Mouse (Mus musculus): ENCODE measurements around the gene Osbpl3.

Gene Osbpl3

DNA sequence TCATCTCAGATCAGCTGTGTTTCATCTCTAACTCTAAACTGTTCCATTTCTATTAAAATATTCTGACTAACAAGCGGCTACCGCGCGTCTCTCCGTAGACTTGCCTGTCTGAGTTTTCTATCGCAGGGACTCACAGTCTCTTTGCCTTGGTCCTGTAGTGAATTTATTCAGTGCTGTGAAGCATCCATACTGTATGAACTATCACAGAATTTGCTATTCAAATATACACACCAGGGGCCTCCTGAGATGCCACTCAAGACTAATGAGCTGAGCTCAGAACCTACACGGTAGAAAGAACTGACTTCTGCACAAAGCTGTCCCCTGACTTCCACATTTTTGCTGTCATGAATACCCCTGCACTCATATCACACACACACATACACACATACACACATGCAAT lies 154.9 kb downstream of the Osbpl3 start:
- DNase-seq (ENCODE audit: extremely low read depth, insufficient read length, low spot score), result no peak

DNA sequence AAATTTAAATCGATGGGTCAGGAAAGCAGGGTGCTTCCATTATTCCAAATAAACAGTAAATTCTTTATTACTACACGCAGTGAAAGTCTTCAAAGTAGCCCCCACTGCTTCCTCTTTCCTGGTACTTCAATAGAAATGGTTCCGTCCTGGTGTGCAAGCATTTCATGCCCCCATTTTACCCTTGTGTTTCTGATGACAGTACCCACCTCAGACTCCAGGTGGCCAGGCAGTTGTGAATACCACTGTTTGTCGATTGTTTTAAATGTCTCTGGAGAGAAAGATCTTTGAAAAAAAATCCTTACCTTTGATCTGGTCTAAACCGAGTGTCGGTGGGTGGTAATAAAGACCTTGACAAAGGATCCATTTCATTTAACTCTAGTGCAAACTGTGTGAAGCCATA lies 155.4 kb downstream of the Osbpl3 start:
- DNase-seq (ENCODE audit: extremely low read depth, insufficient read length, low spot score), result no peak

DNA sequence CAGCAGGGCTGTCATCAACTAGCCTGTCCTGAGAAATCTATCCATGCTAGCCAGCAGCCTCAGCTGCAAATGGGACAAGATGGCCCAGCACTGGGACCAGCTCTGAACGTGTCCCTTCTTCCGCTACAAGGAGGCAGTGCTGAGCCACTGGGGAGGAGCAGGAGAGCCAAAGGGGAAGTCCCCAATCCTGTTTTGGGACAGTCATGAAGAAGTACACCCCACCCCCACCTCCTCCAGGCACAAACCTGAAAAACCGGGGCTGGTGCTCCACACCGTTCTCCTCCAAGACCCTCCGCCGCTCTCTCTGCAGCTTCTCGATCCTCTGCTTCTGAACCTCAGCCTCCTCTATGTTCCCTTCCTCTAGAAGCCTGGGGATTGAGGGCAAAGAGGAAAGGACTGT lies 156.9 kb downstream of the Osbpl3 start:
- DNase-seq (ENCODE audit: extremely low read depth, insufficient read length, low spot score), result no peak

DNA sequence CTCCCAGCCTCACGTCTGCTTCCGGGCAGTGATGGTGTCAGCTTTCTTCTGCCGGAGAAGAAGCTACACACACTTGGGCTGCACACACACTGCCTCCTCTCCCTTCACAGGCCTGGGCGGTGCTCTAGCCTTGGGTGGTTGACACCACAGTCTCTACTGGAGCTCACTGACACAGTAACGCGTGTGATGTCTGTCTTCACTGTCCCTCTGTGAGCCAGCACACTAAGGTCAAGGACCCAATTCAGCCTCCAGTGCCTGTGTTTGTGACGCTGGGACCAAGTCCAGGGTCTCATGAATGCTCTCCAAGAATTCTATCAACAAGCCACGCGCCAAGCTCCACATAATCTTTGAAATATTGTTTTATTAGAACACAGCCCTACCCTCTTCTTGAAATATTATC lies 158.3 kb downstream of the Osbpl3 start:
- DNase-seq (ENCODE audit: extremely low read depth, insufficient read length, low spot score), result no peak

DNA sequence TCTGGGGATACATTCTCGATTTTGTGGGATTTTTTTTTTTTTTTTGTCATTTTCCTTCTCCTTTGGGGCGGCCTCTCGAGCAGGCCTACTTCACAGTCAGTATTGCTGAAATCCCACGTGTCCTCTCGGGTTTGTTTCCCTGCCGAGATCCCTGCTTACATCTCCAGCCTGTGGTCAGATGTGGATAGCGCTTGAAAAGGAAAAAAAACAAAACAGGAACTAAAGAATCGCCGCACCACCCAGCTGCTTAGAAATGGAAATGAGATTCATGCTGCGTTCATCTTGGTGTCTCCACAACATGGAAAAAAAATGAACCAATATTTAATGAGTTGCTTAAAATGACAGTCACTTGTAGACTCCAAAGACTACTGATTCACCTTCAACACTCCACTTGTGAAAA lies 160.9 kb downstream of the Osbpl3 start:
- DNase-seq (ENCODE audit: extremely low read depth, insufficient read length, low spot score), result no peak

DNA sequence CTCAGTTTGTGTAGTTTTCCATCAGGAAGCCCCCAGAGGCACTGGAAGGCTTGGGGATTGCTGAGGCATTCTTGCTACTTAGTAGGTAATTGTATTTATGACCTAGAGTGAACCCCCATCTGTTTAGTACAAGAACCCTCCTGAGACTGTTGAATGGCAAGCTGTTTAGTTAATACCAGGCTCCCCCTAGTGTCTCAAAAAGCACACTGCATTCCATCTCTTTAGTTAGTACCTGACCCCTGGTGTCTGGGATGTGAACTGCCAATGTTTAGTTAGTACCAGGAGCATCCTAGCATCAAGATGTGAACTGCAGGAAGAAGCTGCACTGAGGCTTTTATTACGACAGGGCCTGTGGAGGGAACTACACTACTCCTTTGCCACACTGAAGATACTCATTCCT lies 161.9 kb downstream of the Osbpl3 start:
- DNase-seq (ENCODE audit: extremely low read depth, insufficient read length, low spot score), result peak; percentile 52

DNA sequence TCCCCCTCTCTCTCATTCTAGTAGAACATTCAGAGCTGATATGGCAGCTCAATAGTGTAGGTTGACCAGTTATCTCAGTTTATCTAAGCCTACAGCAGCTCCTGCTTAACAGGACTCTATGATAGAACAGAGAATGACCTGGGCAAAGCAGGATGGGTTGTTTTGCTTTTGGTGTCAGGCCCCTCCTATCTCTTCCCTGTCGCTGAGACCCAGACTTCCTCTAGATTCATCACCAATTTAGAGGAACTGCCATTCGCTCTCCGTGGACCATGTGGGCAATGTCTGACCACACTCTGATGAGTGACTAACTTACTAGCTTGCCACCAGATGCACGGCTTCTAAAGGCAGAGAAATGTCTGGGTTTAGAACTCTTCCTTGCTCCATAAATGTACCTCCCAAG lies 164.4 kb downstream of the Osbpl3 start:
- no peak for DNase-seq (ENCODE audit: extremely low read depth, insufficient read length, low spot score)

DNA sequence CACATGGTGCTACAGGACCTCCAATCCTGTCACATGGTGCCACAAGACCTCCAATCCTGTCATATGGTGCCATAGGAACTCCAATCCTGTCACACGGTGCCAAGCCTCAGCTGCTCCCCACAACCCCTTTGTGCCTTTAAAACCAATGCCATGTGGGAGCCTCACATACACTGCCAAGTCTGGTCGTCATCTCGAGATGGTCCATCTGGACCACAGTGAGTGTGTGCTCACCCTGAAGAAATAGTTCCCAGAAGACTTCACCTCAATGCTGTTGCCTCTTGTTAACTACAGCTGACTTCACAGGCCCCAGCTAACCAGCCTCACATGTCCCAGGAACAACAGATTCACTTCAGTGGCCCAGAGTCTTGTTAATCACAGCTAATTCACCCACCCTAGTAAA lies 169.1 kb downstream of the Osbpl3 start:
- no peak for DNase-seq (ENCODE audit: extremely low read depth, insufficient read length, low spot score)

DNA sequence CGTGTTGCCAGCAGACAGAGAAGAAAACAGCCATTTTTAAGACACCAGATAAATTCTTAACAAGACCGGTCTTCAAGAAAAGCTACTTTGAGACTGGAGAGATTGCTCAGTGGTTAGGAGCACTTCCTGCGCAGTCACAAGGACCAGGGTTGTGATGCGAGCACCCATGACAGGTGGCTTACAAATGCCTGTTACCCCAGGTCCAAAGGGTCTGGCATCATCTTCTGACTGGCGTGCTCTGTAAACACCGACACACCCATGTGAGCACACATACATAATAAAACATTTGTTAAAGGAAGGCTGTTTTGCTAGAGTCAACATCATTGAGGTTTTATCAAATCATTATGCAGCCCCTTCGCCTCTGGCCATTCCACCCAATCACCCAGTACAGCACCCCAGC lies 176.4 kb downstream of the Osbpl3 start:
- no peak for DNase-seq (ENCODE audit: extremely low read depth, insufficient read length, low spot score)

DNA sequence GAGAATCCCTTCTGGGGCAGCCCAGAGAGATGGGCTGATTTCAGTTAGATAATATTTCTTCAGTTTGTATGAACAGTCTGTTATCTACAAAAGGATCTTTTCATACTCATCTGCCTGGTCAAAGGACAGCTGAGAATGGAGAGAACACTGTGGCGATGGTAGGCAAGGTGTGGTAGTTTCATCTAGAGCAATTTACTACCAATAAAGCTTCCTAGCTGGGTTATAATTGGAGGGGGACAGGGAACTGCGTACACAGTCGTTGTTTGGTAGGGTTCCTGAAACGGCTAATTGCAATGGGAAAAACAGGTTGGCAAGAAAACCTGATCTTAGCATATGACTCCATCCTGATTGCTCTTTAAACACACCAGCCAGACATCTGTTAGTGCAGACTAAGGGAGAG lies 182.1 kb downstream of the Osbpl3 start:
- DNase-seq (ENCODE audit: extremely low read depth, insufficient read length, low spot score), result no peak

DNA sequence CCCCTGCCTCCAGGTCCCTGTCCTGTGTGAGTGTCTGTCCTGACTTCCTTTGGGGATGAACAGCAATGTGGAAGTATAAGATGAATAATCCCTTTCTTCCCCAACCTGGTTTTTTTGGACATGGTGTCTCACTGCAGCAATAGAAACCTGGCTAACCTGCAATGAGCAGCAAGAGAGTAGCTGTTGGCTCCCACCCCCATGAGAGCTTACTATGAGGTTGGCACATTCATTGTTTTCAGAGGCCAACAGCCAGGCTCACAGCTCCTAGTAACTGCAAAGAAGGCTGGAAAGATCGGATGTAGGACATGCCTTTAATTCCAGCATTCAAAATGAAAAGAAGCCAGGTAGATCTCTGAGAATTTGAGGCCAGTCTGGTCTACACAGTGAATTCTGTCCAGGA lies 182.6 kb downstream of the Osbpl3 start:
- DNase-seq (ENCODE audit: extremely low read depth, insufficient read length, low spot score), result no peak

DNA sequence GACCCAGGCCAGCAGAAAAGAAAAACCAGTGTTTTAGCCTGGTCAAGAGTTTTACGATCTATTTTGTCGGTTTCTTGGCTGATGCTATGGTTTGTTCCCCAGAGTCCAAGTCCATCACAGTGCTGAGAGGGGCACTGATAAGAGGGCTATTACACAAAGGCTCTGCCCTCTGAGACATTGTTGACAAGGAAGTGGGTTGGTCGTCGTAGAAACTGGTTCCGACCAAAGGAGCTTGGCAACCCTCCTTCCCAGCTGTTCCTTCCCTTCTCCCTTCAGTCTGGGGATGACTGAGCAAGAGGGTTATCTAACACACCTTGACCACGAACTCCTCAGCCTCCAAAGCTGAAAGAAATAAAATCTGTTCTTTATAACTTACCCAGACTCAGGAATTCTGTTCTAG lies 192.3 kb downstream of the Osbpl3 start, which contains the start of gene Gsdme:
Gene Gsdme (minus strand): TSS at position 193 of the 400 bp plus-strand sequence.
- DNase-seq (ENCODE audit: extremely low read depth, insufficient read length, low spot score), result no peak

DNA sequence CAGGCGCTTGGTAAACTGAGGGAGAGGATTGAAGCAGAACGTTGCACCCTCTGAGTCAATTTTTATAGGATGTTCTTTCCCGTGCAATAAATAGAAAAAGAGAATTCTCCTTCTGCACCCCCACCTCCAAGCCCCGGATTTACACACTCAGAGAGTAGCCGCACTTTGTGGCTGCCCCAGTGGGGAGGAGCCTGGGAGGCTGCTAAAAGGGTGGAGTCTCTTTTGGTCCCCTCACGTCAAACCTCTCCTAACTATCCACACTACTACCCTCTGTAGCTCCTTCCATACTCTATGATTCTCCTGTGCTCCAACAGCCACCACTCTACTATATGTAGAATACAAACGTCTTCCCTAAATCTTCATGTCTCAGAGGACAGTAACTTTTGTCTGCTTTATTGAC lies 193.7 kb downstream of the Osbpl3 start:
- no peak for DNase-seq (ENCODE audit: extremely low read depth, insufficient read length, low spot score)

DNA sequence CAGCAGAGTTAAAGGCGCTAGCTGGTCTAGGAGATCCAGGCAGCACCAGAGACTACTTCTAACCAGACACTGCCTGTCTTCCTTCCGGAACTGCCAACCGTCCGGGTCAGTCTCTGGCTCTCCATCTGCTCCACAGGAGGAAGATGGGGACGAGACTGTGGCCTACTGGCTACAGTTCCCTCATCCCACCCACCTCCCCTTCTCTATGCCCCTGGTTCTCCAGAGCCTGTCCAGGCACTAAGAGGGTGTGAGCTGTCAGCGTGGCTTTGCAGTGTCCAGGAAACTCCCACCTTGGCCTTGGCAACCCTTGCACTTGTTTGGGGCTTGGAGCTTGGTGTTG lies 194.1 kb downstream of the Osbpl3 start:
- no peak for DNase-seq (ENCODE audit: extremely low read depth, insufficient read length, low spot score)

DNA sequence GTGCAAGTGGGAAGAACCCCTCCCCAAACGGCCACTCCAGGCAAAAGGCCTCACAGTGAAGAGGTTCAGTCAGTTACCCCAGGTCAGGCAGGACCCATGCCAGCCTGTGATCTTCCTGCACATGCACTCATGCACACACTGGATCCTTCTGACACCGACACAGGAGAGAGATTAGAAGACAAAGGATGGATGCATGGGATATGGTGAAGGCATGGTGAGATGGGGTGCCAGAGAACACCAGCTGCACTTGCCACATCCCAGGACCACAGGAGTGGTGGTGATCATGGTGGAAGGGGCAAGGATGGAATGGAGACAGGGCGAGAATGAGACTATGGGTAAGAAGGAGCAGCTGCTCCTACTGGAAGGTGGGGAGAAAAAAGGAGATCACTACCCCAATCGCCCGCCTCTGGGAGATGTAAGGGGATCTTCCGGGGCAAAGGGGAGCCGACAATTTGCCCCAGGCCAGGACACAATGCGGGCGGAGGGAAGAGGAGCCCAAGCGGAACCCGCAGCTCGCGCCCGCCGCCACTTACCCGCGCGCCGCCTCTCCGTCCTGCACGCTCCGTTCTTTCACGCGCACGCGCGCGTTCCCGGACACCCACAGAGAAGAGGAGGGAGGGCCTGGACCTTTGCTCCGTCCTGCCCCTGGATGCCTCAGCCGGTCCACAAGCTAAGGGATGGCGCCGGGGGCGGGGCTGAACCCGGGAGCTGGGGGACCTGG lies 194.6 kb downstream of the Osbpl3 start:
- DNase-seq (ENCODE audit: extremely low read depth, insufficient read length, low spot score), result peak; percentile 91

DNA sequence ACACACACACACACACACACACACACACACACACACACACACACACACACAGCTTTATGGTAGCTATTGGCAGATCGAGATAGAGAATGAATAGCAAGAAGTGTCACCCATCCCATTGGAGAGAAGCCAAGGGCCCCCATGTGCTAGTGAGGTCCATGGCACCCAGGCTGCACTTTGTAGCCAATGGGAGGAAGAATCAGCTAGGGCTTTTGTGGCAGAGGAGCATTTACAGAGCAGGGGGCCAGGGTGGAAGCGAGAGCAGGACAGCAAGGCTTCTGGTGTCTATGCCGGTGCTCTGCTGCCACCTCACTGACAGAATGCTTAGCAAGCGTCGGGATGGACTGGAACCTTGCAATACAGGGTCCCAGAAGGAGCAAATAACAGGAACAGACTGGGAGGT lies 200.6 kb downstream of the Osbpl3 start:
- DNase-seq (ENCODE audit: extremely low read depth, insufficient read length, low spot score), result peak; percentile 57

DNA sequence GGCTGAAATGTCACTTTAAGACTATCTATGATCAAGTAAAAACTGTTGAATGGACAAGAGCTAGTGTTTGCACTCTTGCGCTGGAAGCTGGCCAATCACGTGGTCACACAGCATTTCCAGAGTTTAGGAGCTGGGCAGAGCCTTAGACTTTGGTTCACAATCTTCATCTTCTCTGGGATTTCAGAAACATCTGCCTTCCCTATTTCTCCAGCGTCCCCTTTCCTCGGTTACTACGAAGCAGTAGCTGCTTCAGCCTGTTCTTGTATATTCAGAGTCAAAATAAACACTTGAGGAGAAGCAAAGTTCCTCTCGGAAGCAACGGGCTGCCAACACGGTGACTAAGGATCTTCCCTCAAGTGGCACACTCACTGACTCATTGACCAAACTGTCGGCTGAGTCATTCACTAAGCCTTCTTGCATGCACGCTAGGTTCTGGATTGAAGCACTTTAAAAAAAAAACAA lies 201.2 kb downstream of the Osbpl3 start:
- DNase-seq (ENCODE audit: extremely low read depth, insufficient read length, low spot score), result peak; percentile 82

DNA sequence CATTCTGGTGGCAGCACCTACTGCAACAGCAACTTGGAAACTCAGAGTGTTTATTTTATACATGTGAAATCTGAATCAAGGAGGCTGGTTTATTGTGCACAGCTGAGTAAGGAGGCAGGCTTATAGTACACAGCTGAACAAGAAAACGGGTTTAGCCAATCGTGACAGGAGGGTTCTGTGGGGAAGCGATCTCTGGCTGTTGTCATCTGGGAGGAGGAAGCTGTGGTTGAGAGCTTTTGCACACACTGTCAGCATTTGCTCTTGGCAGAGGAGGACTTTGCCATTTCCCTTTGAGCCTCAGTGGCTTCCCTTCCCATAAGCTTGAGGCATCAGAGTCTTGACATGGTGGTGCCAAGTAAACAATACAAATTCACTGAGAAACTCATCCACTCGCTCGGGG lies 203.3 kb downstream of the Osbpl3 start:
- DNase-seq (ENCODE audit: extremely low read depth, insufficient read length, low spot score), result peak; percentile 14

DNA sequence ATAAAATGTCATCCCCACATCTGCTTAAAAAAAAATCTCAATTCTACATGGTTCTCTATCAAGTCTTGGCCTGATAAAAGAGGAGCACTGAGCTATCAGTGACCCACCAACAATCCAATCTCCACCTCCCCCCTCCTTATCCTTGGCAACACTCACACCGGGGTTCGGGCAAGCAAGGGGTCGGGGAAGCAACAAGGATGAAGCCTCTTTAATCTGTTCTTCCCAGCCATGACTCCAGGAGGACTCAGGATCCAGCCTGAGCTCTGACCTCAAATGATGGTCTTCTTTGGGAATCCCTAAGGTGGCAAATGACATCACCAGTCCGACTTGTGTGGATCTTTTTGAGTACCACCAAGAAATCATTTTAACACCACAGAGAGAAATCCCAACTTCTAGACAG lies 208.2 kb downstream of the Osbpl3 start:
- no peak for DNase-seq (ENCODE audit: extremely low read depth, insufficient read length, low spot score)

DNA sequence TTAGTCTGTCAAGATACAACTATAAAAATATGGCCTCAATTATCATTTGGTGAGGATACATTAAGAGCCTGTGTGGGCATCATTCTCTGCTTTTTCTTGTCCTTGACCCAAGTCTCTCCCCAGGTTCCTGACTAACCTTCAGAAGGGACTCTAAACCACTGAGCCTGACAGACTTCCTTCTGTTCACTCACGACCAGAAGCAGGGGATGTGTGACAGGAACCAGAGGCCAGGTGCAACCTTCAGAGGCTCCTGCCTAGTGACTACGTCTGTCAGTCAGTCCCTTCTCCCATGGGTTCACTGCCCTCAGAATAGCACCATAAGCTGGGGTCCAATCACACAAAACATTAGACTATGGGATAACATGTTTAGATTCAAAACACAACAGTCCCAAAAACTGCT lies 208.6 kb downstream of the Osbpl3 start:
- DNase-seq (ENCODE audit: extremely low read depth, insufficient read length, low spot score), result no peak

DNA sequence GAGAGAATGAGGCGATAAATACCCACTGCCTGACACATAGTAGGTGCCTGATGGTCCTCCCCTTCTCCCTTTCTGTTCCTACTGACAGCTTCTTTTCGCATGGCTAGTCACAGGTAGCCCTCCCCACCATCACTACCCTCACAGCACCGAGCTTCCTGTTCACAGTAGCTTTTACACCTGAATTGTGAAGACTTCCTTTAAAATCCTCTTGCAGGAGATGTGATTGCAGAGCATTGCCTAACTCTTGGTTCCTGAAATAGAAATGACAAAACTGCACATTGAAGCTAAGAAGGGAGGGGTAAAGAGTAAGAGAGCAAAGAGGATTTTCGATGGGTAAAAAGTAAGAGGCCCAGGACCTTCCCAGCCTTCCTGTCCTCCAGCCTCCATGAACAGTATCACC lies 211.0 kb downstream of the Osbpl3 start:
- no peak for DNase-seq (ENCODE audit: extremely low read depth, insufficient read length, low spot score)

DNA sequence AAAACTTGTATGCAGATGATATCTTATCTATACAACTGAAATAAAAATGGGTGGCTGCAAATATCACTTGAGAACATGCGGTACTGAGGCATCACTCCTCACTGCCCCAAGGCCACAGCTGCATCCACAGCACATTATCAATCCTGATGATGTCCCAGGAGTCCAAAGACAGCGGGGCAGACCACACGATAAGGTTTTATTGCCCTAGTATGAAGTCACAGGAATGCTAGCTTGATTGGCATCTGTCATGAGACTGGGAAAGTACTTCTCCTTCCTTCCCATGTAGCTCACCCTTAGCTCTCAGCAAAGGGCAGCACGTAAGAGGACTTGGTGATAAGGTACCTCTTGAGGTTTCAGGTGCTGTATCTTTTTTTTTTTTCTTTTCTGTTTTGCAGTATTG lies 211.9 kb downstream of the Osbpl3 start:
- DNase-seq (ENCODE audit: extremely low read depth, insufficient read length, low spot score), result no peak
